Comparison of ENCODE assay signal across 24 mouse cellular contexts in the genomic region with DNA sequence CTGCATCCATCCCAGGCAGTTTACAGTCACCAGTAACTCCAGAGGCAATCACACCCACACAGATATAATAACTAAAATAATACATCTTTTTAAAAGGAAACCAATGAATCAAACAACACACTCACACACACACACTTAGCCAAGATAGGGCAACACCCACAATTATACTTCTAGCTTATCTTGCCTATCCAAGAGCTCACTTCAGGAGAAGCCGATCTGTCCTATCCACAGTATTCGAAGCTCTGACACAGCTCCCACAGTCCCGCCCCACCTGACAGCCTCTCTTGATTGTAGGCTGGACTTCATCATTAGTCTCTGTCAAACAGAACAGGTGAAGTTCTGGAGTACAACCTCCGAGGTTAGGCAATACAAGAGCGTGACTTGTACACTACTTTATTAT.
"Had no signal": no experiment of that assay in that cellular context is flagged by ENCODE, and none has a peak within 500 bp of the region (broad histone marks: within the 10 kb centered on the region; RNA-seq: fewer than 3 reads in every experiment).

No protein-coding gene starts in this region.

- H3K36me3 ChIP-seq: heart, embryonic 10.5 days; heart, embryonic 12.5 days; hindbrain, embryonic 10.5 days; hindbrain, embryonic 12.5 days; limb, embryonic 13.5 days; limb, embryonic 15.5 days had no signal

- H3K9me3 ChIP-seq: heart, embryonic 10.5 days; heart, embryonic 12.5 days; hindbrain, embryonic 10.5 days; hindbrain, embryonic 12.5 days; limb, embryonic 13.5 days; limb, embryonic 15.5 days had no signal

- H3K4me2 ChIP-seq: heart, embryonic 12.5 days; hindbrain, embryonic 12.5 days; hindbrain, embryonic 14.5 days; limb, embryonic 13.5 days; limb, embryonic 15.5 days had no signal

- H3K4me3 ChIP-seq: heart, embryonic 10.5 days; heart, embryonic 12.5 days; hindbrain, embryonic 10.5 days; hindbrain, embryonic 12.5 days; limb, embryonic 13.5 days; limb, embryonic 15.5 days had no signal

- ATAC-seq: hindbrain, embryonic 16.5 days; inflammation-experienced regulatory T-cells, adult 6 months; intestine, postnatal 0 days had no signal

- H3K27ac ChIP-seq: heart, embryonic 10.5 days; hindbrain, embryonic 10.5 days; hindbrain, embryonic 12.5 days; hindbrain, embryonic 14.5 days; kidney, postnatal 0 days; limb, embryonic 13.5 days; limb, embryonic 15.5 days; liver, embryonic 14.5 days had no signal

- H3K9ac ChIP-seq: heart, embryonic 12.5 days; hindbrain, embryonic 12.5 days; hindbrain, embryonic 14.5 days; limb, embryonic 13.5 days; limb, embryonic 15.5 days; liver, embryonic 14.5 days had no signal

- H3K27me3 ChIP-seq: heart, embryonic 12.5 days; hindbrain, embryonic 12.5 days; limb, embryonic 15.5 days had no signal

- DNase-seq: gastrocnemius, postnatal 10 days; gastrocnemius, postnatal 25 days; heart, adult 18-20 months; heart, postnatal 10 days; heart, postnatal 4 days; kidney, adult 18-20 months; kidney, adult 8-10 months; kidney, postnatal 14 days; kidney, postnatal 36 days; layer of hippocampus, adult 9-11 months; layer of hippocampus, postnatal 36 days; left cerebral cortex, postnatal 4 days had no signal

- H3K4me1 ChIP-seq: heart, embryonic 10.5 days; heart, embryonic 12.5 days; hindbrain, embryonic 10.5 days; hindbrain, embryonic 12.5 days; limb, embryonic 13.5 days; limb, embryonic 15.5 days had no signal
